Mouse (Mus musculus) adrenal gland, adult (tissue): ENCODE results near the gene Large2.

Experiments used
- DNase-seq, 2 experiments: peaks; one replicate each; pipeline ENCODE4 v3.0.0; 2022 to 2023; ENCODE audit warnings: low spot score in 1 of 2; ENCODE audit not compliant: inconsistent age in 2 of 2

Large2 gene

GRCm38 (mm10) chr2:92391116-92391515, 16.4 kb upstream of the Large2 start:
- no peak for DNase-seq

- DNase-seq, result no peak
Measured at GRCm38 (mm10) chr2:92390206-92390930, 15.7 kb upstream of the Large2 start.

- no peak for DNase-seq
Measured at GRCm38 (mm10) chr2:92389645-92390044, 15.0 kb upstream of the Large2 start.

- DNase-seq, result peak; percentile 92 to 96
Measured at GRCm38 (mm10) chr2:92388891-92389641, 14.4 kb upstream of the Large2 start.

GRCm38 (mm10) chr2:92388081-92388517, 13.4 kb upstream of the Large2 start:
- peak in 1 of 2 experiments; percentile 55 for DNase-seq

GRCm38 (mm10) chr2:92387646-92388045, 13.0 kb upstream of the Large2 start:
- DNase-seq, result no peak

GRCm38 (mm10) chr2:92386821-92387570, 12.3 kb upstream of the Large2 start:
- DNase-seq, result peak in 1 of 2 experiments; percentile 46

- DNase-seq, result peak in 1 of 2 experiments; percentile 68
Measured at GRCm38 (mm10) chr2:92385113-92386051, 10.7 kb upstream of the Large2 start.

GRCm38 (mm10) chr2:92384101-92384500, 9.4 kb upstream of the Large2 start:
- no peak for DNase-seq

- DNase-seq, result peak in 1 of 2 experiments; percentile 43
Measured at GRCm38 (mm10) chr2:92382759-92383158, 8.1 kb upstream of the Large2 start.

GRCm38 (mm10) chr2:92381901-92382588, 7.4 kb upstream of the Large2 start, which contains the start of gene 1700029I15Rik:
1700029I15Rik (plus strand) TSS chr2:92382538.
- DNase-seq, result no peak

- no peak for DNase-seq
Measured at GRCm38 (mm10) chr2:92381161-92381560, 6.5 kb upstream of the Large2 start.

GRCm38 (mm10) chr2:92380495-92381050, 5.9 kb upstream of the Large2 start:
- no peak for DNase-seq

- no peak for DNase-seq
Measured at GRCm38 (mm10) chr2:92379783-92380494, 5.3 kb upstream of the Large2 start.

- peak in 1 of 2 experiments; percentile 35 for DNase-seq
Measured at GRCm38 (mm10) chr2:92377320-92377719, 2.7 kb upstream of the Large2 start.

- peak in 1 of 2 experiments; percentile 68 for DNase-seq
Measured at GRCm38 (mm10) chr2:92376300-92376699, 1.6 kb upstream of the Large2 start.

- DNase-seq, result peak in 1 of 2 experiments; percentile 84
Measured at GRCm38 (mm10) chr2:92375788-92376187, 1.1 kb upstream of the Large2 start.

- DNase-seq, result peak; percentile 99
Measured at GRCm38 (mm10) chr2:92375099-92375623, 492 bp upstream of the Large2 start.
